In the genomic region with DNA sequence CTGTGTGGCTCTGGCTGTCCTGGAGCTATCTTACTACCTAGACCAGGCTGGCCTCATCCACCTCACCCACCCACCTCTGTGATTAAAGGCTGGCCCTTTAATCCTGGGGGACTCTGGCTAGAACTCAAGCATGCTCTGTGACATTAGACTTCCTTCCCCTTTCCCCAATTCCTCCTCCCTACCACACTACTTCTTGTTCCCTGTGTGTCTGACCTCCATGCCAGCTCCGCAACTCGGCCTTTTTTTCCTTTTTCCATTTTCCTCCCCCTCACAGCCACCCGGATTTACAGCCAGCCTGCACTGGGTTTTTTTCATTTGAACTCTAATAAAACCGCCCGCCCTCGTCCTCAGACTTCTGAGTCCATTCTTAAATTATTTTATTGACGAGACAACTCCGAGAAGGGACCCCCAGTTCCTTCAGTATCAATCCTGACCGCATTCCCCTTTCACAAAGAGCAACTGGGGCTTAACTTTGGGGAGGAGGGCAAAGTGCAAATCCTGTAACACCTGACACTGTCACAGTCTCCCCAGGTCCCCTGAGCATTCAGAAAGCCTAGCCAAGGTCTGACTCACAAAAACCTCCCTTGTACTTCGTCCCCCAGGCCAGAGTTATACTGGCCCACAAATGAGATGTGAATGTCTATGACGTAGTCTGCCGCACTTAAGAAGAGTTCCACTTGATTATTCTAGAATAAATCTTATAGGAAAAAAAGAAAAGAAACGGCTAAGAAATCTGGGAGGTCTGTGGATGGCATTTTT, we compare ENCODE assay signal across 15 mouse cellular contexts. TPM values are rescaled to one million over a fixed set of nuclear protein-coding genes. Genes with fewer than 3 reads are reported as not detected.
DNase-seq lines count a peak whose midpoint lies in the region; ATAC-seq lines count a peak whose summit lies in the region.
"Had no signal": no experiment of that assay in that cellular context is flagged by ENCODE, and none has a peak within 500 bp of the region (broad histone marks: within the 10 kb centered on the region; RNA-seq: fewer than 3 reads in every experiment).

No protein-coding gene starts in this region.

- H3K9ac ChIP-seq in kidney, embryonic 14.5 days (ENCODE audit: low read depth, low read length): no peak overlapping the region
- H3K9ac ChIP-seq: neural tube, embryonic 13.5 days had no signal

- H3K4me2 ChIP-seq in kidney, embryonic 14.5 days (replicated peaks; ENCODE audit: low read depth, low read length): no peak overlapping the region
- H3K4me2 ChIP-seq: heart, embryonic 11.5 days; neural tube, embryonic 13.5 days had no signal

- H3K9me3 ChIP-seq in kidney, embryonic 14.5 days (ENCODE audit: control insufficient read depth, low read length): no peaks in the 10 kb centered on the region
- H3K9me3 ChIP-seq: hindbrain, embryonic 10.5 days; neural tube, embryonic 13.5 days had no signal

- no peaks in the 10 kb centered on the region for H3K36me3 ChIP-seq in kidney, embryonic 14.5 days (ENCODE audit: control insufficient read depth, insufficient read depth, low read length)
- H3K36me3 ChIP-seq: hindbrain, embryonic 10.5 days; neural tube, embryonic 13.5 days had no signal

- WGBS in kidney, embryonic 14.5 days: 29% methylated on average over 13 of the region's 13 CpGs

- H3K4me1 ChIP-seq in kidney, embryonic 14.5 days (ENCODE audit: control insufficient read depth, insufficient read depth, low read length): peaks cover 4% of the 10 kb centered on the region; the same call in 1 of the 2 replicates

- no peak overlapping the region for H3K27ac ChIP-seq in kidney, embryonic 14.5 days (ENCODE audit: low read depth, low read length)
- H3K27ac ChIP-seq: hindbrain, embryonic 10.5 days; neural tube, embryonic 13.5 days had no signal

- no peak overlapping the region for H3K4me3 ChIP-seq in kidney, embryonic 14.5 days (ENCODE audit: low read length)
- H3K4me3 ChIP-seq: hindbrain, embryonic 10.5 days; neural tube, embryonic 13.5 days had no signal

- DNase-seq in kidney, adult 18-20 months: peak; percentile 37
- DNase-seq in kidney, postnatal 14 days: peak; percentile 35
- DNase-seq in adrenal gland, adult 2 months: no peak
- no peak for DNase-seq in urinary bladder, postnatal 14 days (ENCODE audit: low spot score)
- DNase-seq in lung, adult 18-20 months: no peak
- DNase-seq: cerebellum, postnatal 10 days; lung, postnatal 10 days; right cerebral cortex, adult 18-20 months had no signal

- no peaks in the 10 kb centered on the region for H3K27me3 ChIP-seq in kidney, embryonic 14.5 days (ENCODE audit: control insufficient read depth, insufficient read depth, low read length)
- H3K27me3 ChIP-seq: neural tube, embryonic 13.5 days had no signal

- no peak for ATAC-seq in kidney, embryonic 14.5 days (ENCODE audit: low FRiP score, low TSS enrichment)
- ATAC-seq in granulocyte monocyte progenitor cell, adult 5-6 weeks (replicated peaks; ENCODE audit: poor library complexity, severe bottlenecking): peak; percentile 87
- ATAC-seq in megakaryocyte, adult 5-6 weeks (ENCODE audit: poor library complexity, severe bottlenecking): peak; percentile 83
- ATAC-seq: midbrain, embryonic 16.5 days had no signal

RNA-seq across cellular contexts. Expression of gene G3bp2, which starts 15.0 kb away (rescaled TPM):
- 159 and 214 TPM in 2 replicates for polyA plus RNA-seq in kidney, embryonic 14.5 days (2014; fragmentation: Nextera tagmentation; extraction: Ambion mirVana)
- total RNA-seq in granulocyte monocyte progenitor cell, adult 5-6 weeks (2014; fragmentation: Nextera tagmentation): 89.7 and 90.9 TPM in 2 replicates
- 126 and 130 TPM in 2 replicates for total RNA-seq in granulocyte monocyte progenitor cell, adult 5-6 weeks (2017)
- total RNA-seq in megakaryocyte, adult 5-6 weeks (2015): 79.8 and 83.1 TPM in 2 replicates
- 107 and 112 TPM in 2 replicates for total RNA-seq in megakaryocyte, adult 5-6 weeks (2017)
- 100 to 1,000 TPM; 142 to 168 TPM for total RNA-seq in adrenal gland, adult 2 months (2021)
- 9.7 and 12.5 TPM in 2 replicates for polyA plus RNA-seq in adrenal gland, adult 2 months (2012; rRNA removed)

RNA-seq across cellular contexts. Expression of gene Uso1, which starts 39.2 kb away (rescaled TPM):
- 29.0 and 33.4 TPM in 2 replicates for polyA plus RNA-seq in kidney, embryonic 14.5 days (2014; fragmentation: Nextera tagmentation; extraction: Ambion mirVana)
- total RNA-seq in granulocyte monocyte progenitor cell, adult 5-6 weeks (2014; fragmentation: Nextera tagmentation): 49.7 and 51.3 TPM in 2 replicates
- 23.7 and 28.1 TPM in 2 replicates for total RNA-seq in granulocyte monocyte progenitor cell, adult 5-6 weeks (2017)
- 55.8 and 56.5 TPM in 2 replicates for total RNA-seq in megakaryocyte, adult 5-6 weeks (2015)
- 20.9 and 29.7 TPM in 2 replicates for total RNA-seq in megakaryocyte, adult 5-6 weeks (2017)
- 100 to 1,000 TPM in 1 of 2 experiments, 10 to 100 TPM in 1; 88.8 to 113 TPM for total RNA-seq in adrenal gland, adult 2 months (2021)
- polyA plus RNA-seq in adrenal gland, adult 2 months (2012; rRNA removed): 22.8 and 35.4 TPM in 2 replicates

RNA-seq across cellular contexts. Expression of gene Cdkl2, which starts 54.8 kb away (rescaled TPM):
- 0.79 and 1.3 TPM in 2 replicates for polyA plus RNA-seq in kidney, embryonic 14.5 days (2014; fragmentation: Nextera tagmentation; extraction: Ambion mirVana)
- 1.5 TPM in 1 of 2 replicates, not detected in the other for total RNA-seq in granulocyte monocyte progenitor cell, adult 5-6 weeks (2014; fragmentation: Nextera tagmentation)
- total RNA-seq in granulocyte monocyte progenitor cell, adult 5-6 weeks (2017): not detected in 2 replicates
- 0.84 TPM in 1 of 2 replicates, not detected in the other for total RNA-seq in megakaryocyte, adult 5-6 weeks (2015)
- 0.20 and 0.95 TPM in 2 replicates for total RNA-seq in megakaryocyte, adult 5-6 weeks (2017)
- total RNA-seq in adrenal gland, adult 2 months (2021): 1 to 10 TPM; 4.9 to 6.9 TPM
- 0.60 and 0.62 TPM in 2 replicates for polyA plus RNA-seq in adrenal gland, adult 2 months (2012; rRNA removed)

Comparison
In these comparisons a context has a peak if more than half of its experiments do, and no peak if none do; other contexts are left out.
1. DNase-seq: peak in kidney, adult 18-20 months (single experiment) and kidney, postnatal 14 days (single experiment); none in adrenal gland, adult 2 months (single experiment), urinary bladder, postnatal 14 days (single experiment) and lung, adult 18-20 months (0 of 2).